Mouse (Mus musculus) erythroblast, embryonic 14.5 days (primary cell): ENCODE results near the gene Tmem131l.

Experiments used
- GATA1 ChIP-seq: IDR thresholded peaks from 2 replicates; pipeline ENCODE4 v1.6.1; 2012; ENCODE audit warnings: low read length, inconsistent platforms, mixed read lengths
- TAL1 ChIP-seq: IDR thresholded peaks from 3 replicates; pipeline ENCODE4 v1.6.1; 2012; ENCODE audit warnings: low read length, inconsistent platforms, mixed read lengths

DNA sequence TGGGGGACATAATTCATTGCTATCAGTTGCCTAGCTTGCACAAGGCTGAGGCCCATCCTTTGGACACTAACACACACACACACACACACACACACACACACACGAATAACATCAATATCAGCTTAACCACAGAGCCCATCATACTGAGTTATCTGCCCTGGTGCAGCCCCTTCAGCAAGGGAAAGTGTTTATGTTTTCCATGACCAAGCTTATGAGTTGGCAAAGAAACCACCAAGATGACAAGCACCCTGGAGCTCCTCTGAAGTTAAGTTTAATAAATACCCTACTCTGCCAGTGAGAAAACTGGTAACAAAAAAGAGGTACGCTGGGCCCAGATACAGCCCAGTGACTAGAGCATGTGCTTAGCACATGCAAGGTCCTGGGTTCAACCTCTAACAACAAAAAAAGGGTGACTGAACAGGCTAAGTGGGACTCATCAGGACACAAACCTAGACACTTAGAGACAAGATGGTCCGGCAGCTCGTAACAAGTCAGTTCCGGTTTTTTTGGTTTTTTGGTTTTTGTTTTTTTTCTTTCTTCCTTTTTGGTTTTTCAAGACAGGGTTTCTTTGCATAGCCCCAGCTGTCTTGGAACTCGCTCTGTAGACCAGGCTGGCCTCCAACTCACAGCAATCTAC is 4.1 kb downstream of the Tmem131l start:
- TF ChIP-seq GATA1 = peak; percentile 53; the same call in 1 of the 2 replicates
- TF ChIP-seq TAL1 = peak; percentile 74
